11 mouse cellular contexts compared by ENCODE assay signal in the genomic region with DNA sequence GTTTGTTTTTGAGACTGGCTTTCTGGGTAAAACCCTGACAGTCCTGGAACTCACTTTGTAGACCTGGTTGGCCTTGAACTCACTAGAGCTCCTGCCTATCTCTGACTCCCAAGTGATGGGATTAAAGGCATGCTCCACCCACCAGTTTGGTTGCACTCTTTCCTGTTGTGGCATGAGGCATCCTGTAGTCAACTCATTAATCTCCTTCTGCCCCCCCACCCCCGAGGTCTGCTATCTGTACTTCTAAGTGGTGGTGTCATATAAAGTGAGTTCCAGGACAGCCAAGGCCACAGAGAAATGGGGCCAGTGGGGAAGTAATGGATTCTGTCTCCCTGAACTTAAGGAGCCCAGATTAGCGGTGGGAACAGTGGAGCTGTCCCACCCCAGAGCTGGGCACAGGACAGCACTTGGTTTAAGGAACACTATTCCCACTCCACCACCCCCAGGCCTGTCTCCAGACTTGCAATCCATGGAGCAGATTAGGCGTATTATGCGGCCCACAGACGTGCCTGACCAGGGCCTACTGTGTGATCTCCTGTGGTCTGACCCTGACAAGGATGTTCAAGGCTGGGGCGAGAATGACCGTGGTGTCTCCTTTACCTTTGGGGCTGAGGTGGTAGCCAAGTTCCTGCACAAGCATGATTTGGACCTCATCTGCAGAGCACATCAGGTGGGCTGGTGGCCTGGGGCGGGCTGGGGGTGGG. TPM values are rescaled to one million over a fixed set of nuclear protein-coding genes. Genes with fewer than 3 reads are reported as not detected.
A peak's percentile ranks its signal among the peaks of the same experiment; 100 is the strongest.
DNase-seq lines count a peak whose midpoint lies in the region; ATAC-seq lines count a peak whose summit lies in the region.
"Had no signal": no experiment of that assay in that cellular context is flagged by ENCODE, and none has a peak within 500 bp of the region (broad histone marks: within the 10 kb centered on the region; RNA-seq: fewer than 3 reads in every experiment).

No protein-coding gene starts in this region.

- peak overlapping the region; percentile 90 for H3K4me2 ChIP-seq in liver, embryonic 13.5 days

- WGBS in heart, embryonic 10.5 days: 77% methylated on average over 8 of the region's 8 CpGs
- 71% methylated on average over 8 of the region's 8 CpGs for WGBS in liver, embryonic 13.5 days (ENCODE audit: insufficient replicate concordance)

- peaks cover 60% of the 10 kb centered on the region for H3K36me3 ChIP-seq in heart, embryonic 10.5 days
- peaks cover 71% of the 10 kb centered on the region for H3K36me3 ChIP-seq in megakaryocyte, embryonic 14.5 days (replicated peaks; ENCODE audit: low read length)
- peaks cover 61% of the 10 kb centered on the region for H3K36me3 ChIP-seq in liver, embryonic 13.5 days

- peaks cover 54% of the 10 kb centered on the region for H3K4me1 ChIP-seq in heart, embryonic 10.5 days
- peaks cover 82% of the 10 kb centered on the region for H3K4me1 ChIP-seq in megakaryocyte, embryonic 14.5 days
- H3K4me1 ChIP-seq in liver, embryonic 13.5 days (replicated peaks): peaks cover 79% of the 10 kb centered on the region

- H3K27ac ChIP-seq in heart, embryonic 10.5 days: no peak overlapping the region; the same call in 1 of the 2 replicates
- peak overlapping the region; percentile 91; the same call in 1 of the 2 replicates for H3K27ac ChIP-seq in liver, embryonic 13.5 days
- H3K27ac ChIP-seq: macrophage had no signal

- ATAC-seq in megakaryocyte, adult 5-6 weeks (ENCODE audit: poor library complexity, severe bottlenecking): no peak
- ATAC-seq in common myeloid progenitor, adult 5-6 weeks (replicated peaks; ENCODE audit: low read depth, poor library complexity, severe bottlenecking): peak; percentile 42
- ATAC-seq in liver, embryonic 13.5 days (ENCODE audit: low read depth): no peak

- intact Hi-C loops in heart, postnatal 14 days (cut with DNase I): no loop called here
- intact Hi-C loops in left cerebral cortex, postnatal 10 days (cut with DNase I): no loop called here

- DNase-seq in heart, embryonic 10.5 days (ENCODE audit: low spot score): no peak
- no peak for DNase-seq in heart, postnatal 14 days
- no peak for DNase-seq in liver, embryonic 13.5 days
- no peak for DNase-seq in thymus, postnatal 14 days
- no peak for DNase-seq in left cerebral cortex, postnatal 10 days (ENCODE audit: extremely low spot score in 1 of 2, low spot score in 2 of 2)
- DNase-seq: kidney, adult 2 months had no signal

- 0 out of 2 replicates have a peak, but pooled peaks cover 1% of the 10 kb centered on the region for H3K27me3 ChIP-seq in heart, embryonic 10.5 days (ENCODE audit: insufficient read depth, poor library complexity, severe bottlenecking)
- no peaks in the 10 kb centered on the region for H3K27me3 ChIP-seq in megakaryocyte, embryonic 14.5 days (replicated peaks)
- H3K27me3 ChIP-seq in liver, embryonic 13.5 days: no peaks in the 10 kb centered on the region

- H3K9me3 ChIP-seq in heart, embryonic 10.5 days: no peaks in the 10 kb centered on the region
- no peaks in the 10 kb centered on the region for H3K9me3 ChIP-seq in megakaryocyte, embryonic 14.5 days
- no peaks in the 10 kb centered on the region for H3K9me3 ChIP-seq in liver, embryonic 13.5 days (replicated peaks)

- H3K9ac ChIP-seq in liver, embryonic 13.5 days: peak overlapping the region; percentile 97

- H3K4me3 ChIP-seq in heart, embryonic 10.5 days: peak overlapping the region; percentile 83
- peak overlapping the region; percentile 98 for H3K4me3 ChIP-seq in megakaryocyte, embryonic 14.5 days (replicated peaks)
- no peak overlapping the region for H3K4me3 ChIP-seq in liver, embryonic 13.5 days (replicated peaks)

RNA-seq across cellular contexts. Expression of a gene that starts 2.3 kb away (rescaled TPM):
- polyA plus RNA-seq in heart, embryonic 10.5 days (2016; fragmentation: Nextera tagmentation; extraction: Ambion mirVana): 876 and 946 TPM in 2 replicates
- total RNA-seq in heart, postnatal 14 days (2021): 100 to 1,000 TPM; 368 to 404 TPM
- polyA plus RNA-seq in megakaryocyte, embryonic 14.5 days (2012; ENCODE audit: insufficient read depth, low replicate concordance): 268 and 792 TPM in 2 replicates
- total RNA-seq in megakaryocyte, adult 5-6 weeks (2015): 496 and 536 TPM in 2 replicates
- 639 and 705 TPM in 2 replicates for total RNA-seq in megakaryocyte, adult 5-6 weeks (2017)
- 450 and 486 TPM in 2 replicates for total RNA-seq in common myeloid progenitor, adult 5-6 weeks (2017)
- polyA plus RNA-seq in liver, embryonic 13.5 days (2015; fragmentation: Nextera tagmentation; extraction: Ambion mirVana): 517 and 527 TPM in 2 replicates
- total RNA-seq in left cerebral cortex, postnatal 10 days (2021): 100 to 1,000 TPM; 331 to 336 TPM

RNA-seq across cellular contexts. Expression of a gene that starts 3.1 kb away (rescaled TPM):
- polyA plus RNA-seq in heart, embryonic 10.5 days (2016; fragmentation: Nextera tagmentation; extraction: Ambion mirVana): 0.94 and 1.5 TPM in 2 replicates
- 1 to 10 TPM; 4.0 to 7.5 TPM for total RNA-seq in heart, postnatal 14 days (2021)
- 24.1 and 31.5 TPM in 2 replicates for polyA plus RNA-seq in megakaryocyte, embryonic 14.5 days (2012; ENCODE audit: insufficient read depth, low replicate concordance)
- 52.8 and 59.9 TPM in 2 replicates for total RNA-seq in megakaryocyte, adult 5-6 weeks (2015)
- 21.5 and 33.5 TPM in 2 replicates for total RNA-seq in megakaryocyte, adult 5-6 weeks (2017)
- 25.8 and 34.7 TPM in 2 replicates for total RNA-seq in common myeloid progenitor, adult 5-6 weeks (2017)
- 3.7 TPM in 2 replicates for polyA plus RNA-seq in liver, embryonic 13.5 days (2015; fragmentation: Nextera tagmentation; extraction: Ambion mirVana)
- 1 to 10 TPM; 2.0 to 3.5 TPM for total RNA-seq in left cerebral cortex, postnatal 10 days (2021)

RNA-seq across cellular contexts. Expression of a gene that starts 7.3 kb away (rescaled TPM):
- 33.0 and 40.0 TPM in 2 replicates for polyA plus RNA-seq in heart, embryonic 10.5 days (2016; fragmentation: Nextera tagmentation; extraction: Ambion mirVana)
- total RNA-seq in heart, postnatal 14 days (2021): 1 to 10 TPM; 4.7 to 5.0 TPM
- 22.1 and 24.3 TPM in 2 replicates for polyA plus RNA-seq in megakaryocyte, embryonic 14.5 days (2012; ENCODE audit: insufficient read depth, low replicate concordance)
- total RNA-seq in megakaryocyte, adult 5-6 weeks (2015): 32.8 and 36.7 TPM in 2 replicates
- total RNA-seq in megakaryocyte, adult 5-6 weeks (2017): 21.4 and 22.8 TPM in 2 replicates
- total RNA-seq in common myeloid progenitor, adult 5-6 weeks (2017): 10.7 and 20.5 TPM in 2 replicates
- polyA plus RNA-seq in liver, embryonic 13.5 days (2015; fragmentation: Nextera tagmentation; extraction: Ambion mirVana): 17.4 and 20.7 TPM in 2 replicates
- total RNA-seq in left cerebral cortex, postnatal 10 days (2021): 1 to 10 TPM; 8.9 to 9.3 TPM

RNA-seq across cellular contexts. Expression of a gene that starts 18.9 kb away (rescaled TPM):
- 2.3 and 2.8 TPM in 2 replicates for polyA plus RNA-seq in heart, embryonic 10.5 days (2016; fragmentation: Nextera tagmentation; extraction: Ambion mirVana)
- total RNA-seq in heart, postnatal 14 days (2021): 10 to 100 TPM; 36.1 to 43.3 TPM
- 1.3 and 5.6 TPM in 2 replicates for polyA plus RNA-seq in megakaryocyte, embryonic 14.5 days (2012; ENCODE audit: insufficient read depth, low replicate concordance)
- total RNA-seq in megakaryocyte, adult 5-6 weeks (2015): 3.9 and 4.7 TPM in 2 replicates
- total RNA-seq in megakaryocyte, adult 5-6 weeks (2017): 1.3 and 2.0 TPM in 2 replicates
- total RNA-seq in common myeloid progenitor, adult 5-6 weeks (2017): 3.4 and 3.5 TPM in 2 replicates
- 0.38 and 0.43 TPM in 2 replicates for polyA plus RNA-seq in liver, embryonic 13.5 days (2015; fragmentation: Nextera tagmentation; extraction: Ambion mirVana)
- 1 to 10 TPM; 3.1 to 3.5 TPM for total RNA-seq in left cerebral cortex, postnatal 10 days (2021)
- polyA plus RNA-seq: erythroblast, embryonic 14.5 days had no signal

RNA-seq across cellular contexts. Expression of a gene that starts 19.9 kb away (rescaled TPM):
- polyA plus RNA-seq in heart, embryonic 10.5 days (2016; fragmentation: Nextera tagmentation; extraction: Ambion mirVana): 2.1 and 3.4 TPM in 2 replicates
- 1 to 10 TPM; 1.6 to 2.0 TPM for total RNA-seq in heart, postnatal 14 days (2021)
- polyA plus RNA-seq in megakaryocyte, embryonic 14.5 days (2012; ENCODE audit: insufficient read depth, low replicate concordance): 0.09 and 2.0 TPM in 2 replicates
- 1.4 and 2.9 TPM in 2 replicates for total RNA-seq in megakaryocyte, adult 5-6 weeks (2015)
- 0.40 and 2.2 TPM in 2 replicates for total RNA-seq in megakaryocyte, adult 5-6 weeks (2017)
- total RNA-seq in common myeloid progenitor, adult 5-6 weeks (2017): 2.0 and 5.0 TPM in 2 replicates
- polyA plus RNA-seq in liver, embryonic 13.5 days (2015; fragmentation: Nextera tagmentation; extraction: Ambion mirVana): 0.35 and 0.46 TPM in 2 replicates
- total RNA-seq in left cerebral cortex, postnatal 10 days (2021): 1 to 10 TPM; 1.5 to 1.7 TPM
- polyA plus RNA-seq: erythroblast, embryonic 14.5 days had no signal
